Mouse (Mus musculus): ENCODE measurements at regions not wholly inside any gene's neighbourhood (a gene's known extent, or its start where the extent isn't known, plus 50 kb on each side); places are given as distances from the start of the nearest gene placed in this dataset.
"Not testable (repeated sequence)": the region's sequence is repeated elsewhere in the genome, so short reads cannot be mapped to it uniquely, and the experiment has no call there.

DNA sequence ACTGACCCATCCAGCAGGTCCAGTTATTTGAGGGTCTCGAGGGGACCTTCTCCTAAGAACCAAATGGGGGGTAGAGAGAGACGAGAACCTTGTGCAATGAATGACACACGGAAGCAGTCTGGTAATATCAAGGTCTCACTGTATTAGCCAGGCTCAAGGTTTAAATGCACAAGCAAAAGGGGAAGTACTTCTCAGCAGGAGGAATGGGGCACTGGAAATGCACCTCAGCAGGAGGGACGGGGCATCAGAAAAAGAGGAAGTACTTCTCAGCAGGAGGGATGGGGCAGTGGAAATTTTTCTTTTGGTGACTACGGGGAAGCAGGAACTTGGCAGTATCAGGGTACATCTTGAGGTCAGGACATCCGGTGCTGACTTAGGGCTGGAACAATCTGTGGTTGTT lies 74.9 kb upstream of the Vmn1r3 start:
- WGBS = 85% methylated on average over 6 of the region's 6 CpGs

DNA sequence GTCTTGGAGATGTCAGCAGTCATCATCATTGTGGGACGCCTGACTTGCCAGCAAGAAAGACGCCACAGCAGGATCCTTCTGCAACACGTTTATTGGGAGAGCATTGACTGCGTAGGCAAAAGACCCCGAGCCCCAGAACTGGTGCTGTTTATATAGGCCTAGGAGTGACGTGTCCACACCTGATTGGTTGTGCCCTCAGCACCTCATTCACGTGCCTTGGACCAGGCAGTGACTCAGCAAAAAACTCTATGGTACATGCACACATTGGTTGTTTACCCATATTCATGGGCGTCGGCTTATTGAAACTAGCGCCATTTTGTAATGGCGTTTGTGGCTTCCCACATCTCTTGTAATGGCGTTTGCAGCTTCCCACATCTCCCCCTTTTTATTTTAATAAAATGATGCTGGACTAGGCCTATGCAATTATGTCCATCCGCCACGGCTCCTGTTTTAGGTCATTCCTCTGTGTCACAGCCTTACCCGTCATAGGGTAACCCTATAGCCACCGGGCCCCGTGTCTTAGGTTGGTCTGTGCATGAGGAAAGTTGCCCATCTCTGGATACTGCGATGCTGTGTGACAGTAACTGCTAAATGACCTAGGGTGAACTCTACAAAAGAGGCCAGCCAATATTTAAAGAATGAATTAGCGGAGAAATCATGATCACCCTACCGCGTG lies 67.6 kb upstream of the Vmn1r3 start:
- H3K36me3 ChIP-seq (replicated peaks); H3K27ac ChIP-seq; DNase-seq (ENCODE audit: extremely low spot score, low spot score); H3K4me1 ChIP-seq; H3K4me3 ChIP-seq; H3K27me3 ChIP-seq (ENCODE audit: poor library complexity, severe bottlenecking): not testable (repeated sequence)
- WGBS = 89% methylated on average over 21 of the region's 21 CpGs
- peaks cover 60% of the 10 kb centered on the region for H3K9me3 ChIP-seq

More for the DNA sequence above, 74.9 kb upstream of the Vmn1r3 start:
- not testable (repeated sequence) for H3K36me3 ChIP-seq (replicated peaks); H3K4me1 ChIP-seq; DNase-seq (ENCODE audit: extremely low spot score, low spot score); H3K4me3 ChIP-seq; H3K27me3 ChIP-seq (ENCODE audit: poor library complexity, severe bottlenecking); H3K27ac ChIP-seq; H3K9me3 ChIP-seq

- WGBS = 61% methylated on average over 4 of the region's 4 CpGs
Measured at GRCm38 (mm10) chr4:3250258-3250657, 65.1 kb upstream of the Vmn1r3 start.

GRCm38 (mm10) chr4:3242011-3242410 lies 56.9 kb upstream of the Vmn1r3 start:
- not testable (repeated sequence) for H3K4me1 ChIP-seq; H3K27me3 ChIP-seq (ENCODE audit: poor library complexity, severe bottlenecking); H3K4me3 ChIP-seq; H3K27ac ChIP-seq; DNase-seq (ENCODE audit: extremely low spot score, low spot score); H3K36me3 ChIP-seq (replicated peaks)
- WGBS = 82% methylated on average over 6 of the region's 6 CpGs
- H3K9me3 ChIP-seq = peaks cover 47% of the 10 kb centered on the region

More at GRCm38 (mm10) chr4:3250258-3250657, 65.1 kb upstream of the Vmn1r3 start:
- not testable (repeated sequence) for H3K4me1 ChIP-seq; DNase-seq (ENCODE audit: extremely low spot score, low spot score); H3K27me3 ChIP-seq (ENCODE audit: poor library complexity, severe bottlenecking); H3K36me3 ChIP-seq (replicated peaks); H3K4me3 ChIP-seq; H3K27ac ChIP-seq
- peaks cover 62% of the 10 kb centered on the region for H3K9me3 ChIP-seq

DNA sequence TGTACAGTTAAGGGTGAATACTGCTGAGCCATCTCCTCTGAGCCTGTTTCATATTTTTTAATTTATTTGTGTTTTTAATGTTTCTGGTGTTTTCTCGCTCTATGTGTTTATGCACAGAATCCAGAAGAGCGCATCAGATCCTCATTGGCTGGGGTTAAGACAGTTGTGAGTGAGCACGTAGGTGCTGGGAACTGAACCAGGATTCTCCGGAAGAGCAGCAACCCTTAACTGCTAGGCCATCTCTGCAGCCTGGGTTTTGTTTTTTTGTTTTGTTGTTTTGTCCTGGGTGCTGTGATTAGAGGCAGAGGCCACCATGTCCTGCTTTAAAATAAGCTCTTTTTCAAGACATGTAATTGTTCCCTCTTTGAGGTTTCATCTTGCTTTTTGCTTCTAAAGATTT lies 56.2 kb upstream of the Vmn1r3 start:
- H3K36me3 ChIP-seq (replicated peaks); H3K4me3 ChIP-seq; H3K27me3 ChIP-seq (ENCODE audit: poor library complexity, severe bottlenecking); H3K4me1 ChIP-seq; H3K27ac ChIP-seq; DNase-seq (ENCODE audit: extremely low spot score, low spot score): not testable (repeated sequence)
- 73% methylated on average over 4 of the region's 4 CpGs for WGBS
- H3K9me3 ChIP-seq = peaks cover 45% of the 10 kb centered on the region

DNA sequence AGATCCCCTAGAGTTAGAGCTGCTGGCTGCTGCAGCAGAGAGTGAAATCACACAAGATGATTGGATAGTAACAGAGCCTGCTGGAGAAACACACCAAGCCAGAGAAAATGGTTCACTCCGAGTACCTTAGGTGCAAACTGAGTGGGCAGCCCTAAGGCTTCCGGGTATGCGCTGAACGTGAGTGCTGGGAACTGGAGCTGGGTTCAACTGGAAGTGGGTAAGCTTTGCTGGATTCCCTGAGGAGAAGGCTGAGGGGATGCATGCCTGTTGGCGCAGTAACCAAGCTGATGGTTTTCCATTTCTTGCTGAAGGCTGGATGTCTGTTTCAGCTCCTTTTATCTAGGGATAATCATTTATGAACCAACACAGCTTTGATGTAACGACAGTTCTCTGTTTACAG lies 53.3 kb upstream of the Vmn1r3 start:
- peaks cover 56% of the 10 kb centered on the region for H3K9me3 ChIP-seq
- DNase-seq (ENCODE audit: extremely low spot score, low spot score); H3K36me3 ChIP-seq (replicated peaks); H3K4me1 ChIP-seq; H3K4me3 ChIP-seq; H3K27me3 ChIP-seq (ENCODE audit: poor library complexity, severe bottlenecking); H3K27ac ChIP-seq: not testable (repeated sequence)
- 71% methylated on average over 6 of the region's 6 CpGs for WGBS

GRCm38 (mm10) chr4:3236148-3236779 lies 51.1 kb upstream of the Vmn1r3 start:
- not testable (repeated sequence) for H3K27ac ChIP-seq; H3K4me3 ChIP-seq; H3K4me1 ChIP-seq; H3K36me3 ChIP-seq (replicated peaks); H3K27me3 ChIP-seq (ENCODE audit: poor library complexity, severe bottlenecking); DNase-seq (ENCODE audit: extremely low spot score, low spot score)
- H3K9me3 ChIP-seq = peaks cover 57% of the 10 kb centered on the region
- WGBS = 27% methylated on average over 2 of the region's 2 CpGs
